Mouse (Mus musculus) kidney, adult 2 months (tissue): ENCODE results near the gene Nde1.

ENCODE experiments used
- CTCF ChIP-seq: fragments of 200-500 bp; conservative IDR thresholded peaks from 2 replicates; pipeline ENCODE4 v1.5.1; 2011; ENCODE audit warnings: low read depth, mild to moderate bottlenecking, control low read depth, low read length, moderate library complexity, mixed read lengths; ENCODE audit not compliant: insufficient read depth, insufficient read length
- POLR2A ChIP-seq: fragments of 200-500 bp; IDR thresholded peaks from one replicate; pipeline ENCODE4 v1.6.1; 2011; ENCODE audit warnings: low read depth, low read length, control low read depth

DNA sequence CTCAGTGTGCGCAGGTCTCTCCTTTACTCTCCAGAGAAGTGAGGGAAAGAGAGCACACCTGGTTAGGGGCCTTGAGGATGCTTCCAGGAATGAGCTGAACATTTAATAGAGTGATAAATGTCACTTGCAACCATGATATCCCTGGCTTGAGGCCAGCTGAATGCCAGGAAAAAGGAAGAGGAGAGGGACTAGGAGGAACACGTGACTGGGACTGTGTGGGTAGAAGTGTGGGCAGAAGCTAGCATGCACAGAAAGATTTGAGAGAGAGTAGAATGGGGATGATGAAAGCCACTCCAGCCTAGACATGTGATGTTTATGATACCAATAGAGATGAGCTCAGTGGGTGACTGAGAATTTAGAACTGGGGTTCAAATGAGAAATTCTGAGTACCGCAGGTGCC, 52.1 kb downstream of the Nde1 start:
- TF ChIP-seq CTCF (no peak), POLR2A (no peak)
